Mouse (Mus musculus): ENCODE results near the gene Dlgap3.

Dlgap3 gene

DNA sequence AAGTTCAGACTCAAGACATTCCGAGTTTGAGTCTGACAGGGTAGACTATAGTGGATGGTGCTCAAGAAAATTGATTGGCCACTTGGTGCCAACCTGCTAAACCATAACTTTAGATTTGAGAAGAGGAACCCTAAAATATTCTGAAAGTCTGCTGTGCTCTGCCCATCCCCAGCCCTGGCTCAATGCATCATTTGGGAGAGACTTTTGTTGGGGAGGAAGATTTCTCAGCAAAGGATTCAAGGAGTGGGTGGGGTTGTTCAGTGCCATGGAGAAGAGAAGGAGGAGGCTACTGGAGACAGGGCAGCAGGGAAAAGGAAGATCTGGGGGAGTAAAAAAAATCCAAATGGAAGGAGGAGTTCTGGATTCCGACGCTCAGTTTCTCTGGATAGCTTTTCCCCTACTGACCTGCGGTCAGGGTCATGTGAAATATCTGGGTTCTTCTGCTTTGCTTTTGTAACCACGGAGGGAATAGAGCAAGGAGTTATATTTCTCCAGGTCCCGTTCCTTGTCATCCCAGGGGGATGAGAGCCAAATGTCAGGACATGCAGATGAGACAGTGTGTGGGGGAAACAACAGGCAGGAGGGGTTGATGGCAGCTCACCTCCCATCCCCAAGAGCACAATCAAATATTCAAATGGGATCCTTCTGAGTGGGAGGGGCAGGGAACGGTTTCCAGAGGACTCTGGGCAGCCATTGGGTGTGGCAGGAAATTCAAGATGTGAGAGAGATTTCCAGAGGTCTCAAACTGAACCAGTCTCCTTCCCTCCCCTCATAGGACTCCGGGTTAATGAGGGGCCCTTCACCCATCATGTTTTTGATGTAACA lies 5.3 kb downstream of the Dlgap3 start:
- DNase-seq (ENCODE audit: low read depth, low spot score), result no peak

DNA sequence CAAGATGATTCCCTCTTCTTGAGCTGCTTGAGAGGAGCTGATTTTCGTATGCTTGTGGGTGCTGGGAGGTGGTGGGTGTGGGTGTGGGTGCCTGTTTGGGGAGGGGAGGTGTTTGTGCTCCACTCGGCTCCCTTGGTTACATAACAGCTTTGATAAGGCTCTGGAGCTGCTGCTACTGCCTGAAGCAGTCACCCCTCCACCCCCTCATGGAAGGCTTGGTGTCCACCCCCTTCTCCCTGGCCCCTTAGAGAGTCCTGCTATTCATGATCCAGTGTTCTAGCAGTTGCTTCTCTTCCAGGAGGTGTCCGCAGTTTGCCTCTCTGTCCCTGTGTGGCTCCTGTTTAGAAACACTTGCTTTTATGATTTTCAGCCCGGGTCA lies 5.9 kb downstream of the Dlgap3 start:
- no peak for DNase-seq (ENCODE audit: low read depth, low spot score)

DNA sequence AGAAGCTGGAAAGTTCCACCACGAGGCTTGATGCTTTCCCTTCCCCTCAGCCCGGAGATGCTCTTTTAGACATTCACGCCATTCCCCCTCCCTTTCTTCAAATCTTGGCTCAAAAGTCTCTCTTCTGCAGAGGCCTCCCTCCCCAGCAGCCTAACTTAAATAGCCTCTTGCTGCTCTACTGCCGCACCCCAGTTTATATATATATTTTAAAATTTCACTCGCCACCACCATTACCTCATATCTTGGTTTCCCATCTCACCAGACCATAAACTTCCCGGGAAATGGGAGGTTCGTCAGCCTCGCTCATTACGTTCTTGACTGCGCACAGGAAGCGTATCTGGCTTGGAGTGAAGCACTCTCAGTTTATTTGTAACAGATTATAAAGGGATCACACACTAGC lies 9.0 kb downstream of the Dlgap3 start:
- no peak for DNase-seq (ENCODE audit: low read depth, low spot score)

DNA sequence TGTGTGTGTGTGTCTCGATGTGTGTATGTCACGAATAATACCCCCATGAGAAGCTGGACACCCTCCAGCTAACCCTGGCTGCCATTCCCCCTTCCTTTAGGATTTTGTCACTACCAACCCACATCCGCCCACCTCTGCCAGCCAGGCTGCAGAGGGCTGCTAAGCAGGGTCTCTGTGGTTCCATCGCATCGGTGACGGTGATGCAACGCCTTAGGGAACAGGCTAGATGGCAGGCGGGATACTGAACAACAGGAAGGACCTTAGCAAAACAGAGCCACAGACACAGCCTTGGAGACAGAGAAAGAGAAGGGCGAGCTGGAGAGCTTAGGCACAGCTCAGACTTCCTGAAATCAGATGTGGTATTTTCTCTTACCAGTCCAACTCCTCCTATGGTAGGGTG lies 9.7 kb downstream of the Dlgap3 start:
- no peak for DNase-seq (ENCODE audit: low read depth, low spot score)

DNA sequence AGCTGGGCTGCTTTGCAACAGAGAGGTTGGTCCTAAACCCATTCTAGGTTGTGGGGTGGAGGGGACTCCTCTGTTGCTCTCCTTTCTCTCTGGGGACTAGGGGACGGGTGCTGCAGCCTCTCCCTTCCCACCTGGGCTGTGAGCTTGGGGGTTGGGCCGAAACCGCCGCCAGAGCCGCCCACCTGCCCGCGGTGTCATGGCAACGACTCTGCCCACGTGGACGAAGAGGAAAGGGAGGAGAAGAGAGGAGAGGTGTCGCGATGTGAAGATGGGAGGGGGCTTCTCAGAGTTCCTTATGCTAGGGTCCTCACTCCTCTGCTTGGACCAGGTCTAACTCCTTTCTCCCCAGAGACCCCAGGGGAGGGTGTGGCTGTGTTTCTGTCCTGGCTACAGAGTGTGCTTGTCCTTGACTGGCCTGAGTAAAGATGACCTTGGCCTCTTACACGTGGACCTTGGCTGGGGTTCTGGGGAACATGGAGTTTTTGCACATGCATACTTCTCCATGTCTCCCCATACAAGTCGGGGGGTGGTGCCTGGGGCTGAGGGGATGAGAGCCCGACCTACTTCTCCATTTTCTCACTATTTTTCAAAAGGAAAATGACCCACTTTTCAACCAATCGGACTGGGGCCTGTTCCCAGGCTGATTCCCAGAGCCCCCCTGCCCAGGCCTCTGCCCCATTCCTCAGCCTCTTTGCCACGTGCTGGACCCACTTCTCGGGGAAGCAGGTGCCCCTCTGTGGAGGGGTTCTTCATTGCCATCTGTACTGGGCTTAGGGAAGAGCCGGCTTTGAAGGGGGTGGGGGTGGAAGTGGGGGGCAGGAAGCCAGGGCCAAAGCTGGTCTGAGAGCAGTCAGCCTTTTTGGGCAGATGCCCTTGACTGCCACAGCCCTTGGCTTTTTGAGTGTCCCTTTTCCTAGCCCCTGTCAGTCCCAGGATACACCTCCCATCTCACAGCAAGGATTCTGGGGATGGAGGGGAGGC lies 10.8 kb downstream of the Dlgap3 start:
- DNase-seq (ENCODE audit: low read depth, low spot score), result no peak

DNA sequence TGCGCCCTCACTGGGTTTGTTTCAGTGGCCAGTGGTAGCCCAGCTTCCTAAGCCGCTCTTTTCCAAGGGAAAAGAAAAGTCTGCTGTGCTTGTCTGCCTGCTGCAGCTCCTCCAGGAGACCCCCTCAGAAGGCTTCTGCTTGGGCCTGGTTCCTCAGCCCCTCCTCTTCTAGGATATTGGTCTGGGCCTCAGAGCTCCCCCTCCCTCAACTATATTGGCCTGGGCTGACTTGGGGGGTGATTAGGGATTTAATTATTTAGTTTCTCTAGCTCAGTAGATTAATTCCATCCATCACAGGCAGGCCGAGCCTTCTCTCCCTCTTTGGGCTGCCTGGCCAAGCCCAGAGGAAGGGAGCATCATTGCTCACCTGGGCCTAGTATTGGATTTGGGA lies 11.4 kb downstream of the Dlgap3 start:
- DNase-seq (ENCODE audit: low read depth, low spot score), result no peak

DNA sequence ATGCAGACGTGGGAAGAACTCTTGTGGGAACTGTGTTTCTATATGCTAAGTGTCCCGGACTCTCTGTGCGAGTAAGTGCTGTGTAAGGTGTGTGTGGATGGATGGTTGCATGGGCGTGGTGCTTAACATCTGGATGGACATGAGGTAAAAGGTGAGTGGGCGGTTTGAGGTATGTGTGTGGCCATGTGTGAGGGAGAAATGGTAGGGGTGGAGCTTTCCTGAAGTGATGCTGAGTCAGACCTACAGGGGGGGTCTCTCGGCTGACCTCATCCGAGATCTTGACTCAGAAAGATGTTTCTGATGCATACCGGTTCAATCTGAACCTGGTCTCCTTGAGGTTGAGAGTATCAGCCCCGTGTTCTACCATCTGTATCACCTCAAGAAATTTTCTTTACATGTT lies 12.0 kb downstream of the Dlgap3 start:
- DNase-seq (ENCODE audit: low read depth, low spot score), result no peak

DNA sequence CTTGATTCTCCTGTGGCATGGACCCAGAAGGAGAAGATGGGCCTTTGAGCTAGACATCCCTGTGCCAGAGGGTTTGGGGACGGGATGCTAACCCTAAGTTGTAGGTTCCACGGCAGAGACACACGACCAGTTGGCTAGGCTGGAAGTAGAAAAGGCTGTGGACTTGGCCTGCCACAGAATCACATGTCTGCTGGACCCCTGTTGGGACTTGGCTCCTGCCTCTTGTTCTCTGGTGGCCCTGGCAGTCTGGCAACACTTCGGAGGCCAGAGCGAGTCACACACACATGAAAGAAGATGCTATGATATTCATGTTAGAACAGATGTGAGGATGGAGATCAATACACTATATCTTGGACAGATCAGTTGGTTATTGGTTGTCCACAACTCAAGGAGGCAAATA lies 14.9 kb downstream of the Dlgap3 start:
- no peak for DNase-seq (ENCODE audit: low read depth, low spot score)

DNA sequence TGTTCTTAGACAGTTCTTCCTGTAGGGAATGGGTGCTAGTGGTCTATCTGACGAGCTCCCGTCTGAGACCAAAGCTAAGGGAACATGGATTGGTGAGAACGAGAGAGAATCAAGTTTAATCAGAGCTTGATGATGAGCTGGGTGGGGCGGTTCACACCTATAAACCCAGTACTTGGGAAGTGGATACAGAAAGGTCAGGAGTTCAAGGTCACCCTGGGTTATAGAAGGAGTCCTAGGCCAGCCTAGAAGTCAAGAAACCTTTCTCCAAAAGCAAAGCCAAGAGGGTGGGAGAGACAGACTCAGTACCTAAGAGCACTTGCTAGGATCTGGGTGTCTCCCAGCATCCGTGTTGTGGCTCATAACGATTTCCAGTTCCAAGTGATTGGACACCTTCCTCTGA lies 21.9 kb downstream of the Dlgap3 start:
- DNase-seq (ENCODE audit: low read depth, low spot score), result no peak

DNA sequence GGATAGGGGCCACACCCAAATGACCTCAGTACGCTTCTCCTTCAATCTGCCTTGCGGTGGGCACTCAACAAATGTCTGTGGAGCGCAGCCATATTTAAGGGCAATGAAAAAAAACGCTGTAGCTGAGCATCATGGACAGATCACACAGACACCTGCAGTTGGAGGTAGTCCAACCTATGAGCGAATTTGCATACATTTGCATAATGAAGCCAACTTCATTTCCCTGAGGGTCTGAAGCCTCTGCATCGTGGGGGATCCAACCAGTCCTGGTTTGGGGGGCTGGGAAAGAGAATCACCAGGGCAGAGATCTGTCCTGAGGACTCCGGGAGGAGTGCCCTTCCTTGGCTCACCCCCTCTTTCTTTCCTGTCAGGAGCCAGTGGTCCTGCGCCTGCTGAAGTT lies 23.7 kb downstream of the Dlgap3 start:
- no peak for DNase-seq (ENCODE audit: low read depth, low spot score)

DNA sequence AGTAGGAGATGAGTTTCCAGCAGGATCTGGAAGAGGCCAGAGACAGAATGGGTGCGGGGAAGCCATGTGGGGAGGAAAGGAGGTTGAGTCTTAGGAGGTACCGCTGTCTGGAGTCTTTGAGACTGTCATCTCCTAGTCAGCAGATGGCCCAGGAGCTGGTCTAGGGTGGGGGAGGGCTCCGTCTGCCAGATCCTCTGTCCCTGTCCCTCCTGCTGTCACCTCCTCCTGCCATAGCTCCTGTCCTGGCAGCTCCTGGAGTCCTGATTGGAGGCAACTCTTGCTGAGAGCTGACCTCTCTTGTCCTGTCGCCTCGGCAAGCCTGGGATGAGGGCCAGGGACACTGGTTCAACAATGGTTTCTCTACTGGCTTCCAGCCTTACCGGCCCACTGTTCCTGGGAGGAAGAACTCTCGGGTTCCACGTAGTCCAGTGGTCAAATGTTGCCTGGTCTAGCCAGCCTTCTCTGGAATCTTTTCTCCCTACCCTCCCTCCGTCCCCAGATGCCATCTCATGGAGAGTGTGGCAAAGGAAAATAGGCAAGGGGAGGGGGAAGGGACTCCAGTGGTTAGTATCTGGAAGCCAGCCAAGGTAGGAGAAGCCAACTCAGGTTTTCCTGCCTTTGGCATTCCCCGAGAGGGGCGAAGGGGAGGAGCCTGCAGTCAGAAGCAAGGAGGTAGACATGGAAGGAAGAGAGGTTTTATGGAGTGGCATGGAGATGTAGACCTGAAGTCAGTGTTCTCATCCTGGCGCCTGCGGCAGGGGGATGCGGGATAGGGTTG lies 24.6 kb downstream of the Dlgap3 start:
- no peak for DNase-seq (ENCODE audit: low read depth, low spot score)

DNA sequence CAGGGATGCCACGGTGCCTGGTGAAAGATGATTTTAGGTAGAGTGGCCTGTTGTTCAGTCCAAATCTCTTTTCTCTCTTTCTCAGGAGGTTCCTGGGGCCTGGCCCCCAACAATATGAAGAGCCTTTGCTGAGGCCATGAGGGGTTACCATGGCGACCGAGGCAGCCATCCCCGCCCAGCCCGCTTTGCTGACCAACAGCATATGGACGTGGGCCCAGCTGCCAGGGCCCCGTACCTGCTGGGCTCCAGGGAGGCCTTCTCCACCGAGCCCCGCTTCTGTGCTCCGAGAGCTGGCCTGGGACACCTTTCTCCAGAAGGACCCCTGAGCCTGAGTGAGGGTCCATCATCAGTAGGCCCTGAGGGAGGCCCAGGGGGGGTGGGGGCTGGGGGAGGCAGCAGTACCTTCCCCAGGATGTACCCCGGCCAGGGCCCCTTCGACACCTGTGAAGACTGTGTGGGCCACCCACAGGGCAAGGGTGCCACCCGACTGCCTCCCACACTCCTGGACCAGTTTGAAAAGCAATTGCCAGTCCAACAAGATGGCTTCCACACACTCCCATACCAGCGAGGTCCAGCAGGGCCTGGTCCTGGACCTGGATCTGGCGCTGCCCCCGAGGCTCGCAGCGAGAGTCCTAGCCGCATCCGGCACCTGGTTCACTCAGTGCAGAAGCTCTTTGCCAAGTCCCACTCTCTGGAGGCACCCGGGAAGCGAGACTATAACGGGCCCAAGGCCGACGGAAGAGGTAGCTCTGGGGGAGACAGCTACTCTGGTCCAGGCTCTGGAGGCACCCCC lies 25.7 kb downstream of the Dlgap3 start:
- no peak for DNase-seq (ENCODE audit: low read depth, low spot score)

DNA sequence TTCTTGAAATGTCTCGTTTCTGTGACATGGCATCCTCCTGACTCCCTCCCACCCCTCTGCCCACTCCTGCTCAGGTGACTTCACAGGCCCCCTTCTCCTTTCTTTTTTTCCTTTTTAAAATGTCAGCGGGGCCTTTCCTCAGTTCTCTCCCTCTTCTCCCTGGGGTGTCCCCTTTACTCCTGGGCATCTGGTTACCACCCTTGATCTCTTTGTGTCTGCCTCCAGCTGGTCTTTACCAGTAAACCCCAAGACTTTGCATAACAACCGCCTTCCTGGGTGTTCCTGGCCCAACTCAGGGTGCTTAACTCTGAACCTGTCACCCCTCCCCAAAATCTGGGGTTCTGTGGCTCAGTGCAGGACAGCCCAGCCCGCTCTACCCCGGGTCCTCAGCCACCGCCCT lies 29.6 kb downstream of the Dlgap3 start:
- no peak for DNase-seq (ENCODE audit: low read depth, low spot score)

DNA sequence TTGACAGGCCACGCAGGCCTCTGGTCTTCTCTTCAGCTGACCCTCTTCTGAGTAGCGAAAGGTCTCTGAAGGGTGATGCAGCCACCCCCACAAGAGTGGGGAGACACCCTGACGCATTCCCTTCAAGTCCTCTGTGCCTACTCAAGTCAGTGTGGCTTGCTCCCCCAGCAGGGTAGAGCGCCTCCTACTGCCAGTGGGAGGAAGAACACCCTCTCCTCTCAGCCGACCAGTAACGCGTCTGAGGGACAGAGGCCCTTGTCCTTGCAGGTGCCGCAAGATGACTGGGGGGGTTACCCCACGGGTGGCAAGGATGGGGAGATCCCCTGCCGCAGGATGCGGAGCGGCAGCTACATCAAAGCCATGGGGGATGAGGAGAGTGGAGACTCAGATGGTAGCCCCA lies 30.4 kb downstream of the Dlgap3 start:
- DNase-seq (ENCODE audit: low read depth, low spot score), result no peak

DNA sequence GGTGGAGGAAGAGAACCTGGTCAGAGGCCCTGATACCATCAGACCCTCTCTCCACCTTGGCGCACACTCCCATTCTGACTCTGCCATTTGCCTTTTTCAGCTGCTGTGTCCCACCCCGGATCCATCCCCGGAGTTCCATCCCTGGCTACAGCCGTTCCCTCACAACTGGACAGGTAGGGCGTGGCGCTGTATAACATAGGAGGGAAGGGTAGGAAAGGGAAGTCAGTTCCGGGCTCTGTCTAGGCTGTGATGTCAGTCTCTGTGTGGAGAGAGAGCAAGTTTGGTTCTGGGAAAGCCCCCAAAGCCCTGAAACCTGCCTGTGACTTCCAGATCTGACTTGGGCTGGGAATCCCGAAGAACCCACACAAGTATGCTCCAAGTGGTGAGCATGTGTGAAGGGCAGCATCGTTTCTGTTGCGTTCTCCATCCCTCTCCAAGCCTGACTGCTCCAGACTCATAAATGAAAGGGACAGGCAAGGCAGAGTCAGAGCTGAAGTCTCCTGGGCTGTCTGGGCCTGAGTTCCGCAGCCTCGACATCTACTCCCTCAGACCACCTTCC lies 31.2 kb downstream of the Dlgap3 start:
- no peak for DNase-seq (ENCODE audit: low read depth, low spot score)

DNA sequence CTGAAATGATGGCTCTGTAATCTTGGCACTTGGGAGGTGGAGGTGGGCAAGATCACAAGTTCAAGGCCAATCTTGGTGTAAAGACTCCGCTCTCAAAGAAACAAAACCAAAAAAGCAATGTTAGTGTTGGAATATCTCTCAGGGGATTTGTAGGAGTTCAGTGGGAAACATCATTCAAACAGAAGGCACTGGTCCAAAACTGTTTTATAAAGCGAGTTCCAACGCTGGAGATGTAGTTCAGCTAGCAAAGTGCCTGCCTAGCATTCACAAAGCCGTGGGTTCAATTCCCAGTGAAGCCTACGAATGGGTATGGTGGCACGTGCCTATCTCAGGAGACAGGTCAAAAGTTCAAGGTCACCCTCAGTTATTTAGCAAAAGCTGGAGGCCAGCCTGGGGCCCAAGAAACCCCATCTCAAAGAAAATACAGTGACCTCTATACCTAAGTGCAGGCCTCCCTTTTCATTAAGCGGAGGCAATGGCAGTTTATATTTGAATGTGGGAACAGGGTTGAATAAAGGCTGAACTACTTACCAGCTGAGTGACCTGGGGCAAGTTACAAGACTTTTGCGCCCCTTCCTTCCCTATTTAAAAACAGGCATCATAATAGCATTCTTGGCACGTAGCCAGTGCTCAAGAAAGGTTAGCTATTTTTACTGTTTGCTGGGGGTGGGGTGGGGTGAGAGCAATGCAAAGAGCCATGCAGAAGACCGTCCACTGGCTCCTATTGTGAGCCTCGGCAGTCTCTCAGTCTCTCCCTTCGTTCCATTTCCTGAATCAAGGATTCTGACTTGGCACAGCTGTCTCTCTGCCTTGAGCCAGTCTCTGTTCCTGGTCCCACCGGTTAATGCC lies 32.0 kb downstream of the Dlgap3 start:
- DNase-seq (ENCODE audit: low read depth, low spot score), result no peak

DNA sequence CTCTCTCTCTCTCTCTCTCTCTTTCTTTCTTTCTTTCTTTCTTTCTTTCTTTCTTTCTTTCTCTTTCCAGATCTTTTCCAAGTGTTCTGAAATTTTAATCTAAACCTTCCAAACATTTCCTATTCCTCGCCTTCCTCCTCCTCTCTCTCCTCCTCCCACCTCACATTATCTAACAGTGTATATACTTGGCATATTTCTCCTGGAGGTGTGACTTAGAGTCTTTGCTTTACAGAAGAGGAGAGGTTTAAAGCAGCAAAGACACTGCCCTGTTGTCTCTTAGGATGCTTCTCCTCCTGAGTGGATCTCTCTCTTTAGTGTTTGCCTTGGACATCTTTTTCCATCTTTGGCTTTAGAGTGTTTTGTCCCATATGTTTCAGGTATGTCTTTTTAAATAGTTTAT lies 34.1 kb downstream of the Dlgap3 start:
- no peak for DNase-seq (ENCODE audit: low read depth, low spot score)

DNA sequence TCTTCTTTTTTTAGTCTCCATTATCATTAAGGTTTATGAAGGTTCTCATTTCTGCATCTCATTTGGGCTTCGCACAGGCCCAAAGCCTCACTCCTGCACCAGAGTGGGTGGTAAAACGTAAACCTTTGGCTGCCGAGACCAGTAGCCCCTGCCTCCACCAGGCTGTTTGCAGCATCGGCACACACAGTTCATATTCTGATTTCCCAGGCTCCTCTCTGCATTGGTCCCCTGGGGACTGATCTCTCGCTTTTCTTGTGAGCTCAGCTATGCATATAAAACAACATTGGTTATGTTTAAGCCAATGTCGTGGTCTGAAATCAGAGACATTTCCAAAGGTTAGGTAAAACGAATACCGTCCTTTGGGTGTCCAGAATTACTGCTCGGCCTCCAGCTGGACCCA lies 42.3 kb downstream of the Dlgap3 start:
- DNase-seq (ENCODE audit: low read depth, low spot score), result no peak

DNA sequence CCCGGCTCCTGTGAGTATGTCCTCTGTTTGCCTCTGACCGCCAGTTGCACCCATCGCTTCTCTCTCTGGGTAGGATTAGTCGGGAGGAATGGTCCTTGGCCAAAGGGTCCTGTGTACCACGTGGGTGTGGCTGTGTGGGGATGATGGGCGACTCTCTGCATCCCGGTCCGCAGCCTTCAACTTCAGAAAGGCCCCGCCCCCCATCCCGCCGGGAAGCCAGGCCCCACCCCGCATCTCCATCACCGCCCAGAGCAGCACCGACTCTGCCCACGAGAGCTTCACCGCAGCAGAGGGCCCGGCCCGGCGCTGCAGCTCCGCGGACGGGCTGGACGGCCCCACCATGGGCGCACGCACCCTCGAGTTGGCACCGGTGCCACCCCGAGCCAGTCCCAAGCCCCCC lies 45.5 kb downstream of the Dlgap3 start:
- no peak for DNase-seq (ENCODE audit: low read depth, low spot score)

DNA sequence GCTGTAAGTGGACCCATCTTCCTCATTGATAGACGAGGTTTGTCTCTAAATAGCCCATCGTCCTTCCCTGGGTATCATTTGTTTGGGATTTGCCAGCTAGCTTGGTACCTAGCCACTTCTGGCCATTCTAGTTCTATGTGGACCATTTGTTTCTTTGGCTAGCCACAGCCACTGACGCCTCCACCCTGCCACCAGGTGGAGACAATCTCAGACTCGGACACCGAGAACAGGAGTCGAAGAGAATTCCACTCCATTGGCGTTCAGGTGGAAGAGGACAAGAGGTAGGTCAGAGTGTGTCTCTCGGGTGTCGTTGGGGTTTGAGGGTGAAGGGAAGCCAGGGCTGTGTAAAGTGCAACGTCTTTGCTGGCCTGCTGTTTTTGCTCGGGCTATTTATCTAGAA lies 46.1 kb downstream of the Dlgap3 start:
- no peak for DNase-seq (ENCODE audit: low read depth, low spot score)

Measured in WW6 (cell line).